Mouse (Mus musculus) heart, adult 11 months (tissue): ENCODE data around the gene Endou.

ENCODE experiments used
- DNase-seq: peaks from one replicate; pipeline ENCODE4 v3.0.0; 2022

The Endou gene

GRCm38 (mm10) chr15:97731111-97731510 lies at the start of gene Endou:
TSS of gene Endou (minus strand) at chr15:97731339.
- no peak for DNase-seq

GRCm38 (mm10) chr15:97780611-97781031 lies 49.5 kb upstream of the Endou start:
- DNase-seq: no peak

GRCm38 (mm10) chr15:97779576-97779975 lies 48.4 kb upstream of the Endou start:
- no peak for DNase-seq

- DNase-seq: no peak
Observed at GRCm38 (mm10) chr15:97778311-97779098, 47.4 kb upstream of the Endou start, which contains the start of gene Slc48a1. TSS of gene Slc48a1 (plus strand) at chr15:97778520.

GRCm38 (mm10) chr15:97776919-97777318 lies 45.8 kb upstream of the Endou start:
- DNase-seq: no peak

- peak; percentile 95 for DNase-seq
Observed at GRCm38 (mm10) chr15:97776514-97776913, 45.4 kb upstream of the Endou start.

GRCm38 (mm10) chr15:97773961-97774370 lies 42.8 kb upstream of the Endou start:
- DNase-seq: peak; percentile 94

GRCm38 (mm10) chr15:97773108-97773507 lies 42.0 kb upstream of the Endou start:
- DNase-seq: peak; percentile 99

GRCm38 (mm10) chr15:97770280-97770679 lies 39.1 kb upstream of the Endou start:
- DNase-seq: no peak

- no peak for DNase-seq
Observed at GRCm38 (mm10) chr15:97768192-97768591, 37.1 kb upstream of the Endou start.

GRCm38 (mm10) chr15:97767280-97768186 lies 36.4 kb upstream of the Endou start, which contains the start of gene Rapgef3:
TSS of gene Rapgef3 (minus strand) at chr15:97767972.
- peak; percentile 99 for DNase-seq

- DNase-seq: no peak
Observed at GRCm38 (mm10) chr15:97766594-97767279, 35.6 kb upstream of the Endou start.

GRCm38 (mm10) chr15:97766194-97766593 lies 35.1 kb upstream of the Endou start:
- DNase-seq: peak; percentile 94

- peak; percentile 98 for DNase-seq
Observed at GRCm38 (mm10) chr15:97765090-97765794, 34.1 kb upstream of the Endou start.

GRCm38 (mm10) chr15:97764532-97764931 lies 33.4 kb upstream of the Endou start:
- DNase-seq: peak; percentile 92

- peak; percentile 94 for DNase-seq
Observed at GRCm38 (mm10) chr15:97763256-97764049, 32.3 kb upstream of the Endou start.

GRCm38 (mm10) chr15:97762733-97763132 lies 31.6 kb upstream of the Endou start:
- DNase-seq: peak; percentile 99

GRCm38 (mm10) chr15:97761438-97761837 lies 30.3 kb upstream of the Endou start:
- no peak for DNase-seq

GRCm38 (mm10) chr15:97760952-97761351 lies 29.8 kb upstream of the Endou start:
- no peak for DNase-seq

GRCm38 (mm10) chr15:97760006-97760405 lies 28.9 kb upstream of the Endou start:
- no peak for DNase-seq

- DNase-seq: no peak
Observed at GRCm38 (mm10) chr15:97755361-97755760, 24.2 kb upstream of the Endou start.
